Mouse (Mus musculus): ENCODE data around the gene 2410141K09Rik. TPM values are rescaled to one million over a fixed set of nuclear protein-coding genes. Genes with fewer than 3 reads are reported as not detected.

The 2410141K09Rik gene
- not detected in 2 replicates for polyA plus RNA-seq (2012; rRNA removed)

GRCm38 (mm10) chr13:66441018-66441417 lies at the start of gene 2410141K09Rik:
Gene 2410141K09Rik (minus strand): TSS chr13:66441118.

Other genes with a start within 250 kb of the 2410141K09Rik start
- gene Gm10772, start 213.5 kb downstream of the 2410141K09Rik start, polyA plus RNA-seq (2012; rRNA removed), result not detected in 2 replicates